Mouse (Mus musculus): ENCODE measurements around the gene Eloa. TPM values are rescaled to one million over a fixed set of nuclear protein-coding genes. Genes with fewer than 3 reads are reported as not detected.

Gene Eloa
- polyA plus RNA-seq, 1 experiment = 18.4 TPM

DNA sequence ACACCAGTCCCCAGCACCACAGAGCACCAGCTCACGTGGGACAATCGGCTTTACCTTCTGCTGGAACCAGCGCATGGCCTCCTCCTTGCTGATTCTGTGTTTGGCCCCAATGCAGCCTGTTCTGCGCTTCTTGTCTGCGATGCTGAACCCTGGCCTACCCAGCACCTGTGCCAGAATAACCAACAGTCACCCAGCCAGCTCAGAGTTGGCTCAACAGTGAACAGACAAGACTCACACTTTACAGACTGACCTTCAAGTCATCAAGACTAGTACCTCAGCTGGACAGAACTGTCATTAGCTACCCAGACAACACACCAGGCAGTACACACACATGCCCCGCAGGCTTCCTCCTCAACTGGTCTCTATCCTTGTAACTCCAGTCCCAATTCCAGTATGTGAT, 28.7 kb upstream of the Eloa start:
- Histone ChIP-seq H3K36me3 (ENCODE audit: control insufficient read depth, insufficient read depth) (peaks cover 74% of the 10 kb centered on the region), H3K79me2 (ENCODE audit: control insufficient read depth, insufficient read depth) (peaks cover 51% of the 10 kb centered on the region), H3ac (ENCODE audit: control insufficient read depth, insufficient read length, low read depth) (no peak overlapping the region), H3K27me3 (ENCODE audit: control insufficient read depth, insufficient read depth, insufficient read length) (no peaks in the 10 kb centered on the region), H3K4me3 (ENCODE audit: insufficient read depth, poor library complexity, severe bottlenecking) (no peak overlapping the region), H3K79me3 (ENCODE audit: low read depth) (peaks cover 51% of the 10 kb centered on the region)
- no peak for TF ChIP-seq FOSL1 (IDR thresholded peaks at IDR 0.05; ENCODE audit: insufficient read depth, low read length, poor library complexity, severe bottlenecking)
- TF ChIP-seq MYOD1 (IDR thresholded peaks at IDR 0.05; ENCODE audit: control insufficient read depth, insufficient read length, low read depth) = no peak
- no peak for TF ChIP-seq MYOG (IDR thresholded peaks at IDR 0.05; ENCODE audit: control insufficient read depth, extremely low read depth, insufficient read length)
- TF ChIP-seq USF1 (IDR thresholded peaks at IDR 0.05; ENCODE audit: low read depth) = no peak
- TF ChIP-seq CTCF (IDR thresholded peaks at IDR 0.05; ENCODE audit: control insufficient read depth, insufficient read depth, insufficient read length) = no peak
- no peak for TF ChIP-seq CEBPB (IDR thresholded peaks at IDR 0.05; ENCODE audit: low read depth)
- no peak for TF ChIP-seq MAX (IDR thresholded peaks at IDR 0.05)

DNA sequence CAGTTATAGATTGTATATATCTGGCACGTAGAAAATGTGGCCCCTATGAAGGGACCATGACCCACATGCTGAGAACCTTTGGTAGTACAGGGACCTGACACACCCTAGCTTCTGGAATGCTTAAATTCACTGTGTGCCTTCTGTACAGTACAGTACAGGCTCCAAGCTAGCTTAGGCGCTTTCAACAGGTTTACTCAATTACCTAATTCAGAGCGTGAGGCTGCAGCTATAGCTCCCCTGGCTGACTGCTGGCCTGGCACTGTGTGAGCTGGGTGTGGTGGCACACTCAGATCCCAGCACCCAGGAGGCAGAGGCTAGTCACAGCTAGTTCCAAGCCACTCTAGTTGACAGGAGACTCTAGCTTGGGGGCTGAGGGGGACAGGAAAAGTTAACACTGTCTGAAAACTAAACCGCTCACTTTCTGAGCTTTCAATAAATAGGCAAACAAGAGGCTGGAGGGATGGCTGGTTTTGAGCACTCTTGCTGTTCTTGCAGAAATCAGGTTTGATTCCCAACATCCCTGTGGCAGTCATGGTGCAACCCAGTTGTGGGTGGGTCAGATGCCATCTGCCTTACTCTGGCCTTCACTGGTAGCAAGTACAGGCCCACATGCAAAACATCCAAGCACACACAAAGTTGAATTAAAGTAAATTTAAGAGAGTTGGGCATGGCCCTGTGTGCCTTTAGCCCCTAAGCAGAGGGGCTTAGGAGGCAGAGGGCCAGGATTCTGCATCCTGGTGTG, 26.9 kb upstream of the Eloa start:
- peaks cover 84% of the 10 kb centered on the region for H3K36me3 ChIP-seq (ENCODE audit: control insufficient read depth, insufficient read depth)
- peaks cover 51% of the 10 kb centered on the region for H3K79me2 ChIP-seq (ENCODE audit: control insufficient read depth, insufficient read depth)
- TF ChIP-seq CEBPB (IDR thresholded peaks at IDR 0.05; ENCODE audit: low read depth) (no peak), MYOD1 (IDR thresholded peaks at IDR 0.05; ENCODE audit: control insufficient read depth, insufficient read length, low read depth) (no peak), USF1 (IDR thresholded peaks at IDR 0.05; ENCODE audit: low read depth) (no peak), CTCF (IDR thresholded peaks at IDR 0.05; ENCODE audit: control insufficient read depth, insufficient read depth, insufficient read length) (no peak), FOSL1 (IDR thresholded peaks at IDR 0.05; ENCODE audit: insufficient read depth, low read length, poor library complexity, severe bottlenecking) (no peak), MYOG (IDR thresholded peaks at IDR 0.05; ENCODE audit: control insufficient read depth, extremely low read depth, insufficient read length) (no peak), MAX (IDR thresholded peaks at IDR 0.05) (no peak)
- no peak overlapping the region for H3ac ChIP-seq (ENCODE audit: control insufficient read depth, insufficient read length, low read depth)
- H3K79me3 ChIP-seq (ENCODE audit: low read depth) = peaks cover 51% of the 10 kb centered on the region
- H3K27me3 ChIP-seq (ENCODE audit: control insufficient read depth, insufficient read depth, insufficient read length) = no peaks in the 10 kb centered on the region
- no peak overlapping the region for H3K4me3 ChIP-seq (ENCODE audit: insufficient read depth, poor library complexity, severe bottlenecking)

DNA sequence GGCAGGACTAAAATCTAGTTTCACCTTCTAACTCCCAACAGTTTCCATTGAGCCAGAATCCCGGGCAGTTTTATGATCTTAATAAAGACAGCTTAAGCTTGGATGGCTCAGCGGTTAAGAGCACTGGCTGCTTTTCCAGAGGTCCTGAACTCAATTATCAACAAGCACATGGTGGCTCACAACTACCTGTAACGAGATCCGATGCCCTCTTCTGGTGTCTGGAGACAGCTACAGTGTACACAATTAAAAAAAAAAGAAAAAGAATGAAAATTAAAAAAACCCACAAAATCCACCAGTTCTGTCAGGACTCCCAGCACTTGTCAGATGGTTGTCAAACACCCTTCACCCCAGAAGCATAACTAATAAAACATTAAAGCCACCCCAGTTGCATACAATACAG, 26.1 kb upstream of the Eloa start:
- Histone ChIP-seq H3K79me2 (ENCODE audit: control insufficient read depth, insufficient read depth) (peaks cover 45% of the 10 kb centered on the region), H3K27me3 (ENCODE audit: control insufficient read depth, insufficient read depth, insufficient read length) (no peaks in the 10 kb centered on the region), H3K79me3 (ENCODE audit: low read depth) (peaks cover 46% of the 10 kb centered on the region), H3K36me3 (ENCODE audit: control insufficient read depth, insufficient read depth) (peaks cover 85% of the 10 kb centered on the region), H3K4me3 (ENCODE audit: insufficient read depth, poor library complexity, severe bottlenecking) (no peak overlapping the region), H3ac (ENCODE audit: control insufficient read depth, insufficient read length, low read depth) (no peak overlapping the region)
- TF ChIP-seq USF1 (IDR thresholded peaks at IDR 0.05; ENCODE audit: low read depth) = no peak
- no peak for TF ChIP-seq CTCF (IDR thresholded peaks at IDR 0.05; ENCODE audit: control insufficient read depth, insufficient read depth, insufficient read length)
- no peak for TF ChIP-seq MYOD1 (IDR thresholded peaks at IDR 0.05; ENCODE audit: control insufficient read depth, insufficient read length, low read depth)
- no peak for TF ChIP-seq CEBPB (IDR thresholded peaks at IDR 0.05; ENCODE audit: low read depth)
- no peak for TF ChIP-seq MYOG (IDR thresholded peaks at IDR 0.05; ENCODE audit: control insufficient read depth, extremely low read depth, insufficient read length)
- TF ChIP-seq MAX (IDR thresholded peaks at IDR 0.05) = no peak
- TF ChIP-seq FOSL1 (IDR thresholded peaks at IDR 0.05; ENCODE audit: insufficient read depth, low read length, poor library complexity, severe bottlenecking) = no peak

DNA sequence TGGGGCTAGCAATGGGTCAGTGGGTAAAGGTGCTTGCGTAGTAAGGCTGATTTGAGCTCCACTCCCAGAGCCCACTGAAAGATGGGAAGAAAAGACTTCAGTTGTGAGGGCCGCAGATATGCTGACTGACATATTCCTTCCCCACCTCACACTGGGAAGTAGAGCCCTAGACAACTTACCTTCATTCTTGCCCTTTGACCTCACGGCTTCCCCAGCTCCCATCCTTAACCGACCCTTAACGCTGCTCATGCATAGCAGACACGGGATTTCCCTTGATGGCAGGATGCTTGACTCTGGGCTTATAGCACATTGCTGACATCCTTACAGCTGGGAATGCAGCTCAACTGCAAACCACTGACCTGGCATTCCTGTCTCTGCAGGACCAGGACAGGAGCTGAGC, 25.3 kb upstream of the Eloa start:
- peaks cover 77% of the 10 kb centered on the region for H3K36me3 ChIP-seq (ENCODE audit: control insufficient read depth, insufficient read depth)
- H3ac ChIP-seq (ENCODE audit: control insufficient read depth, insufficient read length, low read depth) = no peak overlapping the region
- no peak overlapping the region for H3K4me3 ChIP-seq (ENCODE audit: insufficient read depth, poor library complexity, severe bottlenecking)
- peaks cover 37% of the 10 kb centered on the region for H3K79me2 ChIP-seq (ENCODE audit: control insufficient read depth, insufficient read depth)
- TF ChIP-seq FOSL1 (IDR thresholded peaks at IDR 0.05; ENCODE audit: insufficient read depth, low read length, poor library complexity, severe bottlenecking) (no peak), MAX (IDR thresholded peaks at IDR 0.05) (no peak), USF1 (IDR thresholded peaks at IDR 0.05; ENCODE audit: low read depth) (no peak), CEBPB (IDR thresholded peaks at IDR 0.05; ENCODE audit: low read depth) (no peak), MYOG (IDR thresholded peaks at IDR 0.05; ENCODE audit: control insufficient read depth, extremely low read depth, insufficient read length) (no peak), CTCF (IDR thresholded peaks at IDR 0.05; ENCODE audit: control insufficient read depth, insufficient read depth, insufficient read length) (no peak), MYOD1 (IDR thresholded peaks at IDR 0.05; ENCODE audit: control insufficient read depth, insufficient read length, low read depth) (no peak)
- peaks cover 38% of the 10 kb centered on the region for H3K79me3 ChIP-seq (ENCODE audit: low read depth)
- no peaks in the 10 kb centered on the region for H3K27me3 ChIP-seq (ENCODE audit: control insufficient read depth, insufficient read depth, insufficient read length)

DNA sequence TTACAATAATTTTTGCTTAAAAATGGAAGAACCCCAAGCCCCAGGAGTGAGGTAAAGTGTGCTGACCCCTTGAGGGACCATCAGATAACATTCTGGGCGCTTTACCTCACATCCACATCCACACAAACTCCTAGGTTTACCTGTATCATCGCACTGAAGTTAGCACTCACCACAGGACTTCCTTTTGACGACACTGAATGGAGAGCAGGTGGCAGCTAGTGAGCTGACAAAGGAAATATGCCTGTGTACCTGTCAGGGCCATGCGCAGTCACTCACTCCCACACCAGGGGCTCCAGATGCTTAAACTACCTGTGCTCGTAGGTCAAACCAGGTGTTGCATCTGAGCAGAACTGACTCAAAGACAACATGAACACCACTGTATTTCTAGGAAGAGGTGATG, 23.5 kb upstream of the Eloa start:
- peaks cover 19% of the 10 kb centered on the region for H3K79me2 ChIP-seq (ENCODE audit: control insufficient read depth, insufficient read depth)
- H3ac ChIP-seq (ENCODE audit: control insufficient read depth, insufficient read length, low read depth) = no peak overlapping the region
- peaks cover 20% of the 10 kb centered on the region for H3K79me3 ChIP-seq (ENCODE audit: low read depth)
- H3K27me3 ChIP-seq (ENCODE audit: control insufficient read depth, insufficient read depth, insufficient read length) = no peaks in the 10 kb centered on the region
- TF ChIP-seq MYOD1 (IDR thresholded peaks at IDR 0.05; ENCODE audit: control insufficient read depth, insufficient read length, low read depth) (no peak), USF1 (IDR thresholded peaks at IDR 0.05; ENCODE audit: low read depth) (no peak), MYOG (IDR thresholded peaks at IDR 0.05; ENCODE audit: control insufficient read depth, extremely low read depth, insufficient read length) (no peak), CTCF (IDR thresholded peaks at IDR 0.05; ENCODE audit: control insufficient read depth, insufficient read depth, insufficient read length) (no peak), CEBPB (IDR thresholded peaks at IDR 0.05; ENCODE audit: low read depth) (no peak), FOSL1 (IDR thresholded peaks at IDR 0.05; ENCODE audit: insufficient read depth, low read length, poor library complexity, severe bottlenecking) (no peak), MAX (IDR thresholded peaks at IDR 0.05) (no peak)
- H3K36me3 ChIP-seq (ENCODE audit: control insufficient read depth, insufficient read depth) = peaks cover 59% of the 10 kb centered on the region
- no peak overlapping the region for H3K4me3 ChIP-seq (ENCODE audit: insufficient read depth, poor library complexity, severe bottlenecking)

Measured in C2C12 (cell line).